Mouse (Mus musculus) lung, embryonic 14.5 days (tissue): Measurements from ENCODE around the gene Fbxo39. TPM values are rescaled to one million over a fixed set of nuclear protein-coding genes. Genes with fewer than 3 reads are reported as not detected.

Source experiments
- ATAC-seq: fragments of 200-750 bp; cut with Nextera tagmentation; 2 replicates; pipeline ENCODE4 v1.8.0; 2017; ENCODE audit warnings: mild to moderate bottlenecking, moderate TSS enrichment, moderate library complexity; ENCODE audit not compliant: insufficient read depth
- DNase-seq: peaks from one replicate; pipeline ENCODE4 v3.0.0-alpha.2; 2015
- H3K27ac ChIP-seq: fragments of 300-500 bp; sonication (generic); 2 replicates; pipeline ENCODE4 v1.5.1; 2014; ENCODE audit warnings: low read depth, mild to moderate bottlenecking, moderate library complexity
- H3K27me3 ChIP-seq: fragments of 300-500 bp; sonication (generic); 2 replicates; pipeline ENCODE4 v1.6.1; 2014; ENCODE audit warnings: low read length, control low read depth; ENCODE audit not compliant: insufficient read depth
- H3K36me3 ChIP-seq: fragments of 300-500 bp; sonication (generic); 2 replicates; pipeline ENCODE4 v1.6.1; 2014; ENCODE audit warnings: control low read depth; ENCODE audit not compliant: insufficient read depth
- H3K4me1 ChIP-seq: fragments of 300-500 bp; sonication (generic); 2 replicates; pipeline ENCODE4 v1.6.1; 2014; ENCODE audit warnings: antibody characterized with exemption, control low read depth; ENCODE audit not compliant: insufficient read depth
- H3K4me2 ChIP-seq: fragments of 300-500 bp; sonication (generic); 2 replicates; pipeline ENCODE4 v1.6.1; 2014; ENCODE audit warnings: mild to moderate bottlenecking
- H3K4me3 ChIP-seq: fragments of 300-500 bp; sonication (generic); 2 replicates; pipeline ENCODE4 v1.5.1; 2014; ENCODE audit warnings: low read depth, low read length
- H3K9ac ChIP-seq: fragments of 300-500 bp; sonication (generic); 2 replicates; pipeline ENCODE4 v1.6.1; 2014
- H3K9me3 ChIP-seq: fragments of 300-500 bp; sonication (generic); 2 replicates; pipeline ENCODE4 v1.6.1; 2016; ENCODE audit warnings: low read depth, low read length, control low read depth
- CTCF ChIP-seq: IDR thresholded peaks from 2 replicates; pipeline ENCODE4 v1.5.1; 2016; ENCODE audit warnings: antibody characterized with exemption, low read depth
- WGBS: fragments of 180-500 bp; shearing (Covaris S2); extraction: QIAGEN DNeasy Blood & Tissue Kit; methylation state at CpG from one replicate; pipeline ENCODE4 v1.1.7; 2014; 5-methylcytosine and 5-hydroxymethylcytosine counted together
- polyA plus RNA-seq: library from polyadenylated mRNA; unstranded; fragments of >200 nt; fragmentation: Nextera tagmentation; extraction: Ambion mirVana; gene quantifications from 2 replicates; pipeline ENCODE4 v1.2.1, GENCODE M21; 2014

The Fbxo39 gene
- polyA plus RNA-seq, 1 experiment from 2014 or later = not detected

GRCm38 (mm10) chr11:72311355-72312001 lies 2.8 kb upstream of the Fbxo39 start:
- H3K4me2 ChIP-seq = no peak overlapping the region
- H3K9ac ChIP-seq = no peak overlapping the region
- DNase-seq (no peak), ATAC-seq (no peak)
- H3K27me3 ChIP-seq = peaks cover 28% of the 10 kb centered on the region
- H3K4me3 ChIP-seq = no peak overlapping the region
- TF ChIP-seq CTCF = no peak
- no peak overlapping the region for H3K27ac ChIP-seq
- H3K36me3 ChIP-seq = no peaks in the 10 kb centered on the region
- WGBS = 65% methylated on average over 10 of the region's 10 CpGs
- H3K9me3 ChIP-seq = no peaks in the 10 kb centered on the region
- no peaks in the 10 kb centered on the region for H3K4me1 ChIP-seq

- TF ChIP-seq CTCF = no peak
- H3K9ac ChIP-seq = no peak overlapping the region
- no peaks in the 10 kb centered on the region for H3K4me1 ChIP-seq
- no peak overlapping the region for H3K4me3 ChIP-seq
- ATAC-seq = no peak
- WGBS = 51% methylated on average over 5 of the region's 5 CpGs
- no peaks in the 10 kb centered on the region for H3K9me3 ChIP-seq
- no peak for DNase-seq
- H3K36me3 ChIP-seq = no peaks in the 10 kb centered on the region
- no peak overlapping the region for H3K27ac ChIP-seq
- peaks cover 28% of the 10 kb centered on the region for H3K27me3 ChIP-seq
- no peak overlapping the region for H3K4me2 ChIP-seq
These were observed 3.8 kb downstream of the Fbxo39 start for GRCm38 (mm10) chr11:72318026-72318425.

GRCm38 (mm10) chr11:72324431-72324830 lies 10.2 kb downstream of the Fbxo39 start:
- Histone ChIP-seq H3K4me3 (no peak overlapping the region), H3K27ac (no peak overlapping the region), H3K9ac (no peak overlapping the region), H3K36me3 (no peaks in the 10 kb centered on the region), H3K27me3 (no peaks in the 10 kb centered on the region), H3K9me3 (no peaks in the 10 kb centered on the region), H3K4me1 (no peaks in the 10 kb centered on the region), H3K4me2 (no peak overlapping the region)
- DNase-seq (no peak), ATAC-seq (no peak)
- 68% methylated on average over 3 of the region's 3 CpGs for WGBS
- peak; percentile 29 for TF ChIP-seq CTCF

GRCm38 (mm10) chr11:72325701-72326100 lies 11.5 kb downstream of the Fbxo39 start:
- Histone ChIP-seq H3K4me1 (no peaks in the 10 kb centered on the region), H3K9ac (no peak overlapping the region), H3K27me3 (no peaks in the 10 kb centered on the region), H3K27ac (no peak overlapping the region), H3K9me3 (no peaks in the 10 kb centered on the region), H3K4me2 (no peak overlapping the region), H3K36me3 (no peaks in the 10 kb centered on the region), H3K4me3 (no peak overlapping the region)
- DNase-seq (no peak), ATAC-seq (no peak)
- WGBS = 81% methylated on average over 4 of the region's 4 CpGs
- no peak for TF ChIP-seq CTCF

- 76% methylated on average over 9 of the region's 9 CpGs for WGBS
These were observed 18.9 kb downstream of the Fbxo39 start for GRCm38 (mm10) chr11:72332951-72333667.

GRCm38 (mm10) chr11:72334653-72335052 lies 20.4 kb downstream of the Fbxo39 start:
- Histone ChIP-seq H3K27me3 (no peaks in the 10 kb centered on the region), H3K9ac (no peak overlapping the region), H3K27ac (no peak overlapping the region), H3K36me3 (no peaks in the 10 kb centered on the region), H3K4me1 (no peaks in the 10 kb centered on the region), H3K4me2 (no peak overlapping the region), H3K4me3 (no peak overlapping the region), H3K9me3 (no peaks in the 10 kb centered on the region)
- TF ChIP-seq CTCF = no peak
- ATAC-seq (no peak), DNase-seq (no peak)
- 72% methylated on average over 4 of the region's 4 CpGs for WGBS

More at GRCm38 (mm10) chr11:72332951-72333667, 18.9 kb downstream of the Fbxo39 start:
- H3K36me3 ChIP-seq = no peaks in the 10 kb centered on the region
- no peak overlapping the region for H3K27ac ChIP-seq
- no peaks in the 10 kb centered on the region for H3K27me3 ChIP-seq
- no peak overlapping the region for H3K9ac ChIP-seq
- no peak for TF ChIP-seq CTCF
- no peaks in the 10 kb centered on the region for H3K9me3 ChIP-seq
- ATAC-seq = no peak
- H3K4me1 ChIP-seq = no peaks in the 10 kb centered on the region
- no peak for DNase-seq
- H3K4me2 ChIP-seq = no peak overlapping the region
- H3K4me3 ChIP-seq = no peak overlapping the region

GRCm38 (mm10) chr11:72336726-72337125 lies 22.5 kb downstream of the Fbxo39 start:
- Histone ChIP-seq H3K36me3 (no peaks in the 10 kb centered on the region), H3K4me3 (no peak overlapping the region), H3K4me2 (no peak overlapping the region), H3K27ac (no peak overlapping the region), H3K9ac (no peak overlapping the region), H3K9me3 (no peaks in the 10 kb centered on the region), H3K4me1 (no peaks in the 10 kb centered on the region), H3K27me3 (no peaks in the 10 kb centered on the region)
- DNase-seq (no peak), ATAC-seq (no peak)
- 72% methylated on average over 8 of the region's 8 CpGs for WGBS
- TF ChIP-seq CTCF = no peak
